34 mouse cellular contexts compared by ENCODE assay signal in genomic region chr13:82000681-82001212, GRCm38 (mm10).
DNase-seq lines count a peak whose midpoint lies in the region; ATAC-seq and TF ChIP-seq lines count a peak whose summit lies in the region.
"Had no signal": no experiment of that assay in that cellular context is flagged by ENCODE, and none has a peak within 500 bp of the region (broad histone marks: within the 10 kb centered on the region; RNA-seq: fewer than 3 reads in every experiment).

No protein-coding gene starts in this region.

- no peak overlapping the region for H3K4me2 ChIP-seq in hindbrain, embryonic 13.5 days
- no peak overlapping the region for H3K4me2 ChIP-seq in stomach, embryonic 15.5 days
- no peak overlapping the region for H3K4me2 ChIP-seq in stomach, postnatal 0 days (replicated peaks; ENCODE audit: low read depth)
- H3K4me2 ChIP-seq in neural tube, embryonic 13.5 days, result no peak overlapping the region
- H3K4me2 ChIP-seq: embryonic facial prominence, embryonic 12.5 days; forebrain, embryonic 15.5 days; heart, embryonic 12.5 days; limb, embryonic 15.5 days; liver, embryonic 13.5 days; midbrain, embryonic 13.5 days had no signal

- H3K4me3 ChIP-seq in hindbrain, embryonic 13.5 days, result no peak overlapping the region
- H3K4me3 ChIP-seq in hindbrain, embryonic 10.5 days, result no peak overlapping the region
- H3K4me3 ChIP-seq in stomach, embryonic 15.5 days (replicated peaks), result no peak overlapping the region
- no peak overlapping the region for H3K4me3 ChIP-seq in stomach, postnatal 0 days (ENCODE audit: low read depth, low read length)
- no peak overlapping the region for H3K4me3 ChIP-seq in neural tube, embryonic 13.5 days
- H3K4me3 ChIP-seq: embryonic facial prominence, embryonic 12.5 days; forebrain, embryonic 10.5 days; forebrain, embryonic 15.5 days; gastrocnemius, adult 2 months; heart, adult 2 months; heart, embryonic 12.5 days; limb, embryonic 10.5 days; limb, embryonic 15.5 days; liver, embryonic 13.5 days; megakaryocyte, embryonic 14.5 days; midbrain, embryonic 13.5 days had no signal

- H3K9me3 ChIP-seq in hindbrain, embryonic 13.5 days, result no peaks in the 10 kb centered on the region
- H3K9me3 ChIP-seq in hindbrain, embryonic 10.5 days, result no peaks in the 10 kb centered on the region
- no peaks in the 10 kb centered on the region for H3K9me3 ChIP-seq in stomach, embryonic 15.5 days
- no peaks in the 10 kb centered on the region for H3K9me3 ChIP-seq in stomach, postnatal 0 days (ENCODE audit: control insufficient read depth, low read length)
- no peaks in the 10 kb centered on the region for H3K9me3 ChIP-seq in neural tube, embryonic 13.5 days
- H3K9me3 ChIP-seq: embryonic facial prominence, embryonic 12.5 days; forebrain, embryonic 10.5 days; forebrain, embryonic 15.5 days; heart, embryonic 12.5 days; limb, embryonic 10.5 days; limb, embryonic 15.5 days; liver, embryonic 13.5 days; midbrain, embryonic 13.5 days had no signal

- no peak for DNase-seq in hindbrain, embryonic 10.5 days (ENCODE audit: low spot score)
- no peak for DNase-seq in stomach, postnatal 0 days (ENCODE audit: low spot score)
- no peak for DNase-seq in adrenal gland, postnatal 4 days (ENCODE audit: low spot score in 2 of 2)
- DNase-seq in adrenal gland, adult 18-20 months (ENCODE audit: low spot score in 2 of 2), result no peak
- DNase-seq: adrenal gland, postnatal 36 days; cerebellum, adult 8-10 months; cerebellum, postnatal 25 days; gastrocnemius, adult 2 months; gastrocnemius, postnatal 36 days; heart, adult 2 months; heart, postnatal 4 days; kidney, adult 8-10 months; kidney, postnatal 4 days; liver, embryonic 13.5 days; lung, adult 18-20 months; lung, postnatal 4 days; retina, postnatal 1 day; right cerebral cortex, postnatal 25 days; thymus, adult 2 months; thymus, postnatal 36 days had no signal

- no peak overlapping the region for H3K9ac ChIP-seq in hindbrain, embryonic 13.5 days
- no peak overlapping the region for H3K9ac ChIP-seq in stomach, embryonic 15.5 days
- no peak overlapping the region for H3K9ac ChIP-seq in stomach, postnatal 0 days (ENCODE audit: low read length)
- H3K9ac ChIP-seq in neural tube, embryonic 13.5 days, result no peak overlapping the region
- H3K9ac ChIP-seq: embryonic facial prominence, embryonic 12.5 days; forebrain, embryonic 15.5 days; heart, embryonic 12.5 days; limb, embryonic 15.5 days; liver, embryonic 13.5 days; midbrain, embryonic 13.5 days had no signal

- no peak for TF ChIP-seq CTCF in stomach, postnatal 0 days (IDR thresholded peaks at IDR 0.05; ENCODE audit: low read depth)

- H3K27ac ChIP-seq in hindbrain, embryonic 13.5 days, result no peak overlapping the region
- no peak overlapping the region for H3K27ac ChIP-seq in hindbrain, embryonic 10.5 days
- H3K27ac ChIP-seq in stomach, embryonic 15.5 days, result no peak overlapping the region
- H3K27ac ChIP-seq in stomach, postnatal 0 days (replicated peaks), result no peak overlapping the region
- H3K27ac ChIP-seq in neural tube, embryonic 13.5 days (replicated peaks), result no peak overlapping the region
- H3K27ac ChIP-seq: embryonic facial prominence, embryonic 12.5 days; forebrain, embryonic 10.5 days; forebrain, embryonic 15.5 days; gastrocnemius, adult 2 months; heart, adult 2 months; kidney, postnatal 0 days; limb, embryonic 10.5 days; limb, embryonic 15.5 days; liver, embryonic 13.5 days; midbrain, embryonic 13.5 days had no signal

- no peaks in the 10 kb centered on the region for H3K4me1 ChIP-seq in hindbrain, embryonic 13.5 days (replicated peaks)
- no peaks in the 10 kb centered on the region for H3K4me1 ChIP-seq in hindbrain, embryonic 10.5 days (replicated peaks)
- no peaks in the 10 kb centered on the region for H3K4me1 ChIP-seq in stomach, embryonic 15.5 days
- H3K4me1 ChIP-seq in stomach, postnatal 0 days (replicated peaks; ENCODE audit: control insufficient read depth, insufficient read depth), result no peaks in the 10 kb centered on the region
- H3K4me1 ChIP-seq in neural tube, embryonic 13.5 days (replicated peaks), result 0 out of 2 replicates have a peak, but pooled peaks cover 3% of the 10 kb centered on the region
- H3K4me1 ChIP-seq: embryonic facial prominence, embryonic 12.5 days; heart, embryonic 12.5 days; limb, embryonic 10.5 days; limb, embryonic 15.5 days; liver, embryonic 13.5 days; megakaryocyte, embryonic 14.5 days; midbrain, embryonic 13.5 days had no signal

- ATAC-seq in hindbrain, embryonic 13.5 days (ENCODE audit: low FRiP score), result peak; percentile 54; the same call in 1 of the 2 replicates
- ATAC-seq in stomach, embryonic 15.5 days (ENCODE audit: insufficient read depth, low FRiP score, low read depth), result peak; percentile 56; the same call in 1 of the 2 replicates
- ATAC-seq in stomach, postnatal 0 days (ENCODE audit: low FRiP score, low TSS enrichment), result no peak
- peak; percentile 74; the same call in 1 of the 2 replicates for ATAC-seq in neural tube, embryonic 13.5 days (ENCODE audit: low read depth)
- ATAC-seq: forebrain, embryonic 15.5 days; inflammation-experienced regulatory T-cells, adult 6 months; lung, postnatal 0 days; midbrain, embryonic 13.5 days had no signal

- no peaks in the 10 kb centered on the region for H3K36me3 ChIP-seq in hindbrain, embryonic 13.5 days
- no peaks in the 10 kb centered on the region for H3K36me3 ChIP-seq in hindbrain, embryonic 10.5 days
- H3K36me3 ChIP-seq in stomach, embryonic 15.5 days, result no peaks in the 10 kb centered on the region
- H3K36me3 ChIP-seq in stomach, postnatal 0 days (ENCODE audit: control insufficient read depth, insufficient read depth, low read length), result no peaks in the 10 kb centered on the region
- H3K36me3 ChIP-seq in neural tube, embryonic 13.5 days, result no peaks in the 10 kb centered on the region
- H3K36me3 ChIP-seq: embryonic facial prominence, embryonic 12.5 days; forebrain, embryonic 10.5 days; forebrain, embryonic 15.5 days; heart, embryonic 12.5 days; limb, embryonic 10.5 days; limb, embryonic 15.5 days; liver, embryonic 13.5 days; midbrain, embryonic 13.5 days had no signal

- WGBS in hindbrain, embryonic 13.5 days, result 76% methylated on average over 3 of the region's 3 CpGs
- WGBS in hindbrain, embryonic 10.5 days, result 85% methylated on average over 3 of the region's 3 CpGs
- WGBS in stomach, embryonic 15.5 days, result 74% methylated on average over 3 of the region's 3 CpGs
- whole genome bisulfite sequencing in stomach, postnatal 0 days, result 62% methylated on average over 3 of the region's 3 CpGs
- WGBS in neural tube, embryonic 13.5 days, result 59% methylated on average over 3 of the region's 3 CpGs

- H3K27me3 ChIP-seq in hindbrain, embryonic 13.5 days, result no peaks in the 10 kb centered on the region
- no peaks in the 10 kb centered on the region for H3K27me3 ChIP-seq in hindbrain, embryonic 10.5 days (ENCODE audit: insufficient read depth, poor library complexity, severe bottlenecking)
- H3K27me3 ChIP-seq in stomach, embryonic 15.5 days (replicated peaks), result no peaks in the 10 kb centered on the region
- no peaks in the 10 kb centered on the region for H3K27me3 ChIP-seq in stomach, postnatal 0 days (ENCODE audit: control insufficient read depth, insufficient read depth, low read length)
- no peaks in the 10 kb centered on the region for H3K27me3 ChIP-seq in neural tube, embryonic 13.5 days
- H3K27me3 ChIP-seq: embryonic facial prominence, embryonic 12.5 days; forebrain, embryonic 15.5 days; heart, embryonic 12.5 days; limb, embryonic 15.5 days; liver, embryonic 13.5 days; megakaryocyte, embryonic 14.5 days; midbrain, embryonic 13.5 days had no signal

- no peak for TF ChIP-seq EP300 in stomach, postnatal 0 days (optimal IDR thresholded peaks at IDR 0.05)
